10 mouse cellular contexts compared by ENCODE assay signal in the genomic region with DNA sequence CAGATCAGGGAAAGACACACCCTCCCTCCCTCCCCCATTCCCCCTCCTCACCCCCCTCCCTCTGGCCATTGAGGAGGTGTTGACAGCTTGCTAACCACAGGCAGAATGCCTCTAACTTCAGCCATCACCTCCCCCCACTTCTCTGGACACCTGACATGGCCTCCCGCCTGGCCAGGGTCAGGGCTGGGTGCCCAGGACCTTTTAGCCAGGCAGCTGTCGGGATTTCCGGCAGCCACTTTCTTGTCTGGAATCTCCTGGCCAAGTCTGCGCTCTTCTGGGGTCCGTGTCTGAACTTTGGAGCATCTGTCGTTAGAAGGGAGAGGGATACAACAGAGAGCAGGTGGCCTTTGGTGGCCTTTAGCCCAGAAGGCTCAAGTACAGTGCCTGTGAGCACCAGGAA. TPM values are rescaled to one million over a fixed set of nuclear protein-coding genes. Genes with fewer than 3 reads are reported as not detected.
DNase-seq lines count a peak whose midpoint lies in the region; ATAC-seq and TF ChIP-seq lines count a peak whose summit lies in the region.
"Had no signal": no experiment of that assay in that cellular context is flagged by ENCODE, and none has a peak within 500 bp of the region (broad histone marks: within the 10 kb centered on the region; RNA-seq: fewer than 3 reads in every experiment).

No protein-coding gene starts in this region.

- H3K9me3 ChIP-seq in neural tube, embryonic 15.5 days (replicated peaks) = no peaks in the 10 kb centered on the region
- H3K9me3 ChIP-seq in kidney, embryonic 15.5 days (replicated peaks) = no peaks in the 10 kb centered on the region
- no peaks in the 10 kb centered on the region for H3K9me3 ChIP-seq in midbrain, embryonic 13.5 days

- H3K27me3 ChIP-seq in neural tube, embryonic 15.5 days (replicated peaks) = no peaks in the 10 kb centered on the region
- no peaks in the 10 kb centered on the region for H3K27me3 ChIP-seq in kidney, embryonic 15.5 days
- no peaks in the 10 kb centered on the region for H3K27me3 ChIP-seq in myocyte (ENCODE audit: control insufficient read depth, insufficient read depth, insufficient read length)
- no peaks in the 10 kb centered on the region for H3K27me3 ChIP-seq in midbrain, embryonic 13.5 days

- H3K79me2 ChIP-seq in myocyte (ENCODE audit: control insufficient read depth, insufficient read depth) = no peaks in the 10 kb centered on the region

- no peak for ATAC-seq in neural tube, embryonic 15.5 days (ENCODE audit: low FRiP score)
- ATAC-seq in kidney, embryonic 15.5 days (replicated peaks; ENCODE audit: low FRiP score) = peak; percentile 29; the same call in 1 of the 2 replicates
- no peak for ATAC-seq in CD4-positive, CD25-positive, alpha-beta regulatory T cell, adult 4 months
- ATAC-seq in midbrain, embryonic 13.5 days = no peak

- 38% methylated on average over 6 of the region's 6 CpGs for WGBS in neural tube, embryonic 15.5 days
- 18% methylated on average over 6 of the region's 6 CpGs for WGBS in kidney, embryonic 15.5 days
- 34% methylated on average over 6 of the region's 6 CpGs for WGBS in midbrain, embryonic 13.5 days

- peak; percentile 29 for DNase-seq in neural tube, embryonic 10.5 days (ENCODE audit: extremely low spot score, low spot score)
- DNase-seq in heart, adult 18-20 months = peak; percentile 80 to 86
- DNase-seq in ovary, postnatal 36 days (ENCODE audit: low spot score) = no peak
- DNase-seq: cerebellum, adult 2 months had no signal

- no peak overlapping the region for H3K27ac ChIP-seq in neural tube, embryonic 15.5 days (replicated peaks)
- H3K27ac ChIP-seq in kidney, embryonic 15.5 days = peak overlapping the region; percentile 1; the same call in 1 of the 2 replicates
- H3K27ac ChIP-seq in midbrain, embryonic 13.5 days = no peak overlapping the region

- TF ChIP-seq POLR2A in myocyte (IDR thresholded peaks at IDR 0.05; ENCODE audit: insufficient read length, low read depth) = no peak

- H3K4me3 ChIP-seq in neural tube, embryonic 15.5 days (replicated peaks) = no peak overlapping the region
- H3K4me3 ChIP-seq in kidney, embryonic 15.5 days (replicated peaks) = no peak overlapping the region
- no peak overlapping the region for H3K4me3 ChIP-seq in myocyte
- no peak overlapping the region for H3K4me3 ChIP-seq in midbrain, embryonic 13.5 days (replicated peaks)

- H3K9ac ChIP-seq in neural tube, embryonic 15.5 days (replicated peaks) = no peak overlapping the region
- H3K9ac ChIP-seq in kidney, embryonic 15.5 days = no peak overlapping the region
- no peak overlapping the region for H3K9ac ChIP-seq in midbrain, embryonic 13.5 days (replicated peaks)

- H3ac ChIP-seq in myocyte (ENCODE audit: control insufficient read depth, insufficient read length) = no peak overlapping the region

- no peak overlapping the region for H3K4me2 ChIP-seq in neural tube, embryonic 15.5 days
- H3K4me2 ChIP-seq in kidney, embryonic 15.5 days = no peak overlapping the region
- peak overlapping the region; percentile 15 for H3K4me2 ChIP-seq in myocyte (ENCODE audit: low read depth)
- H3K4me2 ChIP-seq in midbrain, embryonic 13.5 days (replicated peaks) = no peak overlapping the region

- H3K4me1 ChIP-seq in neural tube, embryonic 15.5 days = no peaks in the 10 kb centered on the region
- peaks cover 34% of the 10 kb centered on the region for H3K4me1 ChIP-seq in kidney, embryonic 15.5 days
- peaks cover 4% of the 10 kb centered on the region; the same call in 1 of the 2 replicates for H3K4me1 ChIP-seq in midbrain, embryonic 13.5 days (replicated peaks)

- H3K36me3 ChIP-seq in neural tube, embryonic 15.5 days = no peaks in the 10 kb centered on the region
- H3K36me3 ChIP-seq in kidney, embryonic 15.5 days = no peaks in the 10 kb centered on the region
- no peaks in the 10 kb centered on the region for H3K36me3 ChIP-seq in myocyte (ENCODE audit: control insufficient read depth, insufficient read depth)
- no peaks in the 10 kb centered on the region for H3K36me3 ChIP-seq in midbrain, embryonic 13.5 days

TF ChIP-seq in myocyte, 11 proteins besides CTCF, POLR2A, EP300 and RAD21:
- no peak for TF ChIP-seq CEBPB (IDR thresholded peaks at IDR 0.05; ENCODE audit: insufficient read depth, poor library complexity, severe bottlenecking)
- no peak for TF ChIP-seq MAX (IDR thresholded peaks at IDR 0.05; ENCODE audit: low read depth)
- peak; percentile 92 to 97 (median 94) for TF ChIP-seq MYOG (IDR thresholded peaks at IDR 0.05; ENCODE audit: control insufficient read depth in 1 of 3, insufficient read depth in 1 of 3, insufficient read length in 2 of 3, low read depth in 2 of 3)
- peak; percentile 87 for TF ChIP-seq TCF12 (IDR thresholded peaks at IDR 0.05; ENCODE audit: insufficient read depth, poor library complexity, severe bottlenecking)
- TF ChIP-seq SRF (IDR thresholded peaks at IDR 0.05; ENCODE audit: control insufficient read depth, insufficient read length, low read depth) = no peak
- no peak for TF ChIP-seq USF1 (IDR thresholded peaks at IDR 0.05; ENCODE audit: low read depth)
- TF ChIP-seq MYOD1 (IDR thresholded peaks at IDR 0.05; ENCODE audit: control insufficient read depth in 1 of 3, insufficient read length in 2 of 3, low read depth in 2 of 3) = peak; percentile 90 to 92 (median 91)
- TF ChIP-seq TCF3 (IDR thresholded peaks at IDR 0.05; ENCODE audit: insufficient read length, low read depth) = peak; percentile 88
- no peak for TF ChIP-seq REST (IDR thresholded peaks at IDR 0.05; ENCODE audit: insufficient read depth, insufficient read length)
- no peak for TF ChIP-seq POLR2AphosphoS2 (IDR thresholded peaks at IDR 0.05; ENCODE audit: insufficient read length, low read depth)
- TF ChIP-seq E2F4 (IDR thresholded peaks at IDR 0.05; ENCODE audit: insufficient read depth) = no peak

RNA-seq across cellular contexts. Expression of a gene that starts 24.0 kb away (rescaled TPM):
- polyA plus RNA-seq in neural tube, embryonic 15.5 days (2015; fragmentation: Nextera tagmentation; extraction: Ambion mirVana) = 656 and 712 TPM in 2 replicates
- 100 to 1,000 TPM; 272 to 273 TPM for total RNA-seq in heart, adult 18-20 months (2021)
- 1,077 and 1,119 TPM in 2 replicates for polyA plus RNA-seq in kidney, embryonic 15.5 days (2015; fragmentation: Nextera tagmentation; extraction: Ambion mirVana)
- 45.1 TPM for polyA plus RNA-seq in myocyte (2012; fragmentation: generic; extraction: Trizol)
- 1,000 to 10,000 TPM; 1,164 to 1,338 TPM for polyA plus RNA-seq in CD4-positive, CD25-positive, alpha-beta regulatory T cell, adult 4 months (2017; shearing (Covaris generic))
- polyA plus RNA-seq in midbrain, embryonic 13.5 days (2015; fragmentation: Nextera tagmentation; extraction: Ambion mirVana) = 676 and 681 TPM in 2 replicates

RNA-seq across cellular contexts. Expression of a gene that starts 32.8 kb away (rescaled TPM):
- 20.5 and 24.9 TPM in 2 replicates for polyA plus RNA-seq in neural tube, embryonic 15.5 days (2015; fragmentation: Nextera tagmentation; extraction: Ambion mirVana)
- 10 to 100 TPM; 26.1 to 26.8 TPM for total RNA-seq in heart, adult 18-20 months (2021)
- polyA plus RNA-seq in kidney, embryonic 15.5 days (2015; fragmentation: Nextera tagmentation; extraction: Ambion mirVana) = 49.9 and 52.0 TPM in 2 replicates
- 18.1 TPM for polyA plus RNA-seq in myocyte (2012; fragmentation: generic; extraction: Trizol)
- polyA plus RNA-seq in CD4-positive, CD25-positive, alpha-beta regulatory T cell, adult 4 months (2017; shearing (Covaris generic)) = 10 to 100 TPM; 11.6 to 12.2 TPM
- polyA plus RNA-seq in midbrain, embryonic 13.5 days (2015; fragmentation: Nextera tagmentation; extraction: Ambion mirVana) = 23.6 and 24.4 TPM in 2 replicates

RNA-seq across cellular contexts. Expression of a gene that starts 36.8 kb away (rescaled TPM):
- 13.9 and 16.4 TPM in 2 replicates for polyA plus RNA-seq in neural tube, embryonic 15.5 days (2015; fragmentation: Nextera tagmentation; extraction: Ambion mirVana)
- total RNA-seq in heart, adult 18-20 months (2021) = 10 to 100 TPM; 45.5 to 46.2 TPM
- 15.6 and 17.7 TPM in 2 replicates for polyA plus RNA-seq in kidney, embryonic 15.5 days (2015; fragmentation: Nextera tagmentation; extraction: Ambion mirVana)
- polyA plus RNA-seq in myocyte (2012; fragmentation: generic; extraction: Trizol) = 8.9 TPM
- polyA plus RNA-seq in CD4-positive, CD25-positive, alpha-beta regulatory T cell, adult 4 months (2017; shearing (Covaris generic)) = 10 to 100 TPM; 16.2 to 21.1 TPM
- 9.0 and 9.4 TPM in 2 replicates for polyA plus RNA-seq in midbrain, embryonic 13.5 days (2015; fragmentation: Nextera tagmentation; extraction: Ambion mirVana)

RNA-seq across cellular contexts. Expression of a gene that starts 42.0 kb away (rescaled TPM):
- 10.0 and 13.6 TPM in 2 replicates for polyA plus RNA-seq in neural tube, embryonic 15.5 days (2015; fragmentation: Nextera tagmentation; extraction: Ambion mirVana)
- total RNA-seq in heart, adult 18-20 months (2021) = 1 to 10 TPM; 8.5 to 8.6 TPM
- 27.9 and 30.6 TPM in 2 replicates for polyA plus RNA-seq in kidney, embryonic 15.5 days (2015; fragmentation: Nextera tagmentation; extraction: Ambion mirVana)
- polyA plus RNA-seq in myocyte (2012; fragmentation: generic; extraction: Trizol) = 4.2 TPM
- 10 to 100 TPM; 19.4 to 21.2 TPM for polyA plus RNA-seq in CD4-positive, CD25-positive, alpha-beta regulatory T cell, adult 4 months (2017; shearing (Covaris generic))
- polyA plus RNA-seq in midbrain, embryonic 13.5 days (2015; fragmentation: Nextera tagmentation; extraction: Ambion mirVana) = 5.8 and 6.0 TPM in 2 replicates

RNA-seq across cellular contexts. Expression of a gene that starts 42.2 kb away (rescaled TPM):
- polyA plus RNA-seq in neural tube, embryonic 15.5 days (2015; fragmentation: Nextera tagmentation; extraction: Ambion mirVana) = 73.2 and 77.0 TPM in 2 replicates
- 10 to 100 TPM; 19.0 to 19.6 TPM for total RNA-seq in heart, adult 18-20 months (2021)
- 55.5 and 56.8 TPM in 2 replicates for polyA plus RNA-seq in kidney, embryonic 15.5 days (2015; fragmentation: Nextera tagmentation; extraction: Ambion mirVana)
- 19.2 TPM for polyA plus RNA-seq in myocyte (2012; fragmentation: generic; extraction: Trizol)
- polyA plus RNA-seq in CD4-positive, CD25-positive, alpha-beta regulatory T cell, adult 4 months (2017; shearing (Covaris generic)) = 10 to 100 TPM; 10.5 to 24.2 TPM
- 40.2 and 43.0 TPM in 2 replicates for polyA plus RNA-seq in midbrain, embryonic 13.5 days (2015; fragmentation: Nextera tagmentation; extraction: Ambion mirVana)
- total RNA-seq: monocyte, adult 5-6 weeks had no signal

Comparison
In these comparisons a context has a peak if more than half of its experiments do, and no peak if none do; other contexts are left out.
1. RNA of a gene that starts 24.0 kb away (polyA plus RNA-seq): 1,164 to 1,338 TPM in CD4-positive, CD25-positive, alpha-beta regulatory T cell, adult 4 months, 1,077 to 1,119 TPM in kidney, embryonic 15.5 days, 676 to 681 TPM in midbrain, embryonic 13.5 days and 656 to 712 TPM in neural tube, embryonic 15.5 days; 45.1 TPM in myocyte (single experiment); every median in the first group is over 10 times any median in the second.